Mouse (Mus musculus) brain, adult 2 months (tissue): ENCODE measurements around the gene Syce2.

Experiments used
- DNase-seq: peaks from one replicate; pipeline ENCODE4 v3.0.0; 2011; ENCODE audit warnings: low read depth, low spot score

Syce2 gene

DNA sequence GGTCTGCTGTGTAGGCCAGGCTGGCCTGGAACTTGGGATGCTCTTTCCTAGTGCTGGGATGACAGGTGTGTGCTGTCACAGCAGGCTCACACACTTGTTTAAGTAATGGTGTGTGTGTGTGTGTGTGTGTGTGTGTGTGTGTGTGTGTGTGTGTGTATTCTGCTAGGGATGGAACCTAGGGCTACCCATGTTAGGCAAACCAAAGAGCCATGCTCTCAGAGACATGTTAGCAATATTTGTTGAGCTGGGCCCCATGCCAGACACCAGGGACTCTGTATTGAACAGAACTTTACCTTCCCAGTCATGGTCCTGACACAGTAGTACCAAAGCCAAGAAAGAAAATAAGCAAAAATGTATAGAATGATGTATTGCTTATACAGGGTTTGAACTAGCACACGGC, 55.6 kb downstream of the Syce2 start:
- DNase-seq = no peak

- peak; percentile 88 for DNase-seq
Measured at GRCm38 (mm10) chr8:84928456-84929306, 56.8 kb downstream of the Syce2 start.

- no peak for DNase-seq
Measured at GRCm38 (mm10) chr8:84930582-84930981, 58.7 kb downstream of the Syce2 start.

DNA sequence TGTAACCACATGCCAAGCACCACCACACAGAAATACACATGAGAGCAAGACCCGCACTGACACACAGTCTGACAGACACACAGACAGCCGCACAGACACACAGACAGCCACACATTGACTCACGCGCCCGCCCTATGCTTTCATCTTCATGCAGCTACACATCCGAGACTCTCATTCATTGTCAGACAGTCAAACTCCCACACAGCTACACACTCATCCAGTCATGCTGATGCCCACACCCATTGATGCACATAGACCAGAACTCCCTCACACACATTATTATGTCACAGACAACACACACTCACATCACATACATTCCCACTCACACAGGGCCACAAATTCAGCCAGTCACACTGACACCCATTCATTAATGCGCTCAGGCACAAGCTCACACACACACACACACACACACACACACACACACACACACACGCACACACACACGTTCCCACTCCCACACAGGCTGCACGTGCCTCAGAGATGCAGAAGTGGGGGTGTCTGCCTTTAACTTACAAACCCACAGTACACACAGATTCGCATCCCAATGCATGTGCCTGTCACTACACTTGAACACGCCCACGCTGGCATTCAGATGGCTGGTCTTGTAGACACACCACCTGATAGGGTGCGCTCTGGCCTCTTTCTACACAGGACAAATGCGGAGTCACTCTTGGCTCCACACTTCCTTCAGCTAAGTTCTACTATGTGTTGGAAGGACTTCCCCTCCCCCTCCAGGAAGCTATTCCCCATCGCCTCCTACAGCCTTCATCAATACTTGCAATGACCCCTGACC, 62.1 kb downstream of the Syce2 start:
- DNase-seq = peak; percentile 77

GRCm38 (mm10) chr8:84934860-84935259, 62.9 kb downstream of the Syce2 start:
- peak; percentile 95 for DNase-seq

DNA sequence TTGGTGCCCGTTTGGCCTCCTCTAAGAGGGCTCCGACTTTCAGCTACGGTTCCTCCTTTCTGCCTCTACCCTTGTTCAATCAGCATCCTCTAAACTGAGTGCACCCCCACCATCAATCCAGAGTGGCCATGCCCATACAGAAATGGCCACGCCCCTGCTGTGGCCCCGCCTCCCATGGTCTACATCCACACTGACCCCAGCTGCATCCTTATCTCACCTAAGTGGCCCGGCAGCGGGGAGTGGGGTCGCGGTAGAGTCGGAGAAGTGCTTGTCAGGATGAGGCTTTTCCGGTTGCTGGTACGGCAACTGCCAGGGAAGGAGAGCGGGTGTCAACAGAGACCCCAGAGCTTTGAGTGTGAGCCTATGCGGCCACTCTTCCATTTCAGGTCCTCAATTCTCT, 63.6 kb downstream of the Syce2 start:
- DNase-seq = peak; percentile 49

DNA sequence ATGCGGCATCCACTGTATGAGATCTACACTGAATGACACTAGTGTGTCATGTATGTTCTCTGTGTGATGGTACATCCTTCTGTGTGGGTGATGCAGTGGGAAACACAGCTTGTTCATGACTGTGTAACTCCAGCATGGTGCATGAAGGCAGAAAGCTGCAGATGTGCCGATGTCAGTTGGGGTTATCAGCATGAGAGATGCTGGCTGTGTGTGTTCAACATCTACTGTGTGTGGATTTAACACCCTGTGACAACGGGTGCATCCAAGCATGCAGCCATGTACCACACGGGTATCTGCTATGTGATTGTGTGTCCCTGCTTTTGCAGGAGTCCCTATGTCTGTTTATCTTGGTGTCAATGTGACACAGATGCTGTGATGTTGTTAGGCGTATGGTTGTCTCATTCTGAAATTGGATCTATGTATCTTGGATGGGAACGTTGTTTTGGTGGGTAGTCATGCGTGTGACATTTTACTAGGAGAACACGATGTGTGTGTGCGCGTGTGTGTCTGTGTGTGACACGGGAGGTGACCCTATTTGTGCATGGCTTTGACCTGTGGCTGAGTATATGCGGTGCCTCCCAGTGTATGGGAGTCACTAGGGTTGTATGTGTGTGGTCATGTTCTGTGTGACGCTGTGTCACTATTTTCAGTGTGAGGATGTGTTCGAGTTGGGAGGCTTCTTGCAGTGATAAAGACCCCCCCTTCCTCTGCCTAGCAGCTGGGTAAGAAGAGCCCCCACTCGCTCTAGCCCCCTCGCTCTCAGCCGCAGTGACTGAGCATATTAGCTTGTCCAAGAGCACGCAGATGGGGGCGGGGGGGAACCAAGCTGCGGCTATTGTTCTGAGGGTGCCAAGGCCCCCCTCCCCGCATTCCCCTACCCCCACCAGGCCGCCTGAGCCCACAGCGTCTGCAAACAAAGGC, 64.4 kb downstream of the Syce2 start:
- DNase-seq = peak; percentile 52

GRCm38 (mm10) chr8:84936962-84937546, 65.1 kb downstream of the Syce2 start, which contains the start of gene Mast1:
Gene Mast1, minus strand, starts transcription at chr8:84937359.
- DNase-seq = peak; percentile 94
